Mouse (Mus musculus): ENCODE measurements around the gene 9330159F19Rik. TPM values are rescaled to one million over a fixed set of nuclear protein-coding genes. Genes with fewer than 3 reads are reported as not detected.

9330159F19Rik gene
- polyA plus RNA-seq, 1 experiment from 2014 or later: 0.05 TPM

- no peaks in the 10 kb centered on the region for H3K36me3 ChIP-seq (replicated peaks)
- no peak overlapping the region for H3K4me2 ChIP-seq
- no peak overlapping the region for H3K4me3 ChIP-seq (replicated peaks)
- WGBS (ENCODE audit: insufficient replicate concordance): 57% methylated on average over 1 of the region's 1 CpGs
- no peak overlapping the region for H3K9ac ChIP-seq
- no peak for ATAC-seq (ENCODE audit: insufficient read depth)
- no peaks in the 10 kb centered on the region for H3K4me1 ChIP-seq (replicated peaks)
- no peak overlapping the region for H3K27ac ChIP-seq (replicated peaks)
- H3K9me3 ChIP-seq (replicated peaks): no peaks in the 10 kb centered on the region
- H3K27me3 ChIP-seq: no peaks in the 10 kb centered on the region
Measured at GRCm38 (mm10) chr10:29200609-29201008, 10.8 kb upstream of the 9330159F19Rik start.

GRCm38 (mm10) chr10:29206730-29207129 is 4.7 kb upstream of the 9330159F19Rik start:
- Histone ChIP-seq H3K4me3 (replicated peaks) (no peak overlapping the region), H3K27me3 (no peaks in the 10 kb centered on the region), H3K9me3 (replicated peaks) (no peaks in the 10 kb centered on the region), H3K36me3 (replicated peaks) (no peaks in the 10 kb centered on the region), H3K9ac (no peak overlapping the region), H3K4me1 (replicated peaks) (no peaks in the 10 kb centered on the region), H3K4me2 (no peak overlapping the region), H3K27ac (replicated peaks) (no peak overlapping the region)
- no peak for ATAC-seq (ENCODE audit: insufficient read depth)

GRCm38 (mm10) chr10:29208735-29209134 is 2.7 kb upstream of the 9330159F19Rik start:
- Histone ChIP-seq H3K4me3 (replicated peaks) (no peak overlapping the region), H3K27me3 (no peaks in the 10 kb centered on the region), H3K9ac (no peak overlapping the region), H3K4me1 (replicated peaks) (no peaks in the 10 kb centered on the region), H3K27ac (replicated peaks) (no peak overlapping the region), H3K36me3 (replicated peaks) (no peaks in the 10 kb centered on the region), H3K9me3 (replicated peaks) (no peaks in the 10 kb centered on the region), H3K4me2 (no peak overlapping the region)
- ATAC-seq (ENCODE audit: insufficient read depth): no peak
- WGBS (ENCODE audit: insufficient replicate concordance): 42% methylated on average over 3 of the region's 3 CpGs

- no peak overlapping the region for H3K4me2 ChIP-seq
- no peaks in the 10 kb centered on the region for H3K4me1 ChIP-seq (replicated peaks)
- no peaks in the 10 kb centered on the region for H3K9me3 ChIP-seq (replicated peaks)
- H3K27ac ChIP-seq (replicated peaks): no peak overlapping the region
- no peak overlapping the region for H3K4me3 ChIP-seq (replicated peaks)
- 45% methylated on average over 3 of the region's 3 CpGs for WGBS (ENCODE audit: insufficient replicate concordance)
- no peak for ATAC-seq (ENCODE audit: insufficient read depth)
- no peaks in the 10 kb centered on the region for H3K27me3 ChIP-seq
- no peaks in the 10 kb centered on the region for H3K36me3 ChIP-seq (replicated peaks)
- H3K9ac ChIP-seq: no peak overlapping the region
Measured at GRCm38 (mm10) chr10:29213534-29214100, 2.2 kb downstream of the 9330159F19Rik start.

GRCm38 (mm10) chr10:29216957-29217356 is 5.6 kb downstream of the 9330159F19Rik start:
- WGBS (ENCODE audit: insufficient replicate concordance): 64% methylated on average over 1 of the region's 1 CpGs

GRCm38 (mm10) chr10:29217451-29217850 is 6.0 kb downstream of the 9330159F19Rik start:
- Histone ChIP-seq H3K27me3 (no peaks in the 10 kb centered on the region), H3K4me3 (replicated peaks) (no peak overlapping the region), H3K27ac (replicated peaks) (no peak overlapping the region), H3K36me3 (replicated peaks) (no peaks in the 10 kb centered on the region), H3K4me2 (no peak overlapping the region), H3K4me1 (replicated peaks) (no peaks in the 10 kb centered on the region), H3K9ac (no peak overlapping the region), H3K9me3 (replicated peaks) (no peaks in the 10 kb centered on the region)
- ATAC-seq (ENCODE audit: insufficient read depth): no peak
- WGBS (ENCODE audit: insufficient replicate concordance): 70% methylated on average over 2 of the region's 2 CpGs

More at GRCm38 (mm10) chr10:29216957-29217356, 5.6 kb downstream of the 9330159F19Rik start:
- Histone ChIP-seq H3K4me2 (no peak overlapping the region), H3K27me3 (no peaks in the 10 kb centered on the region), H3K9ac (no peak overlapping the region), H3K9me3 (replicated peaks) (no peaks in the 10 kb centered on the region), H3K4me3 (replicated peaks) (no peak overlapping the region), H3K36me3 (replicated peaks) (no peaks in the 10 kb centered on the region), H3K4me1 (replicated peaks) (no peaks in the 10 kb centered on the region), H3K27ac (replicated peaks) (no peak overlapping the region)
- no peak for ATAC-seq (ENCODE audit: insufficient read depth)

GRCm38 (mm10) chr10:29225329-29225728 is 13.9 kb downstream of the 9330159F19Rik start:
- no peak for ATAC-seq (ENCODE audit: insufficient read depth)
- Histone ChIP-seq H3K27ac (replicated peaks) (no peak overlapping the region), H3K36me3 (replicated peaks) (no peaks in the 10 kb centered on the region), H3K4me1 (replicated peaks) (no peaks in the 10 kb centered on the region), H3K4me3 (replicated peaks) (no peak overlapping the region), H3K4me2 (no peak overlapping the region), H3K27me3 (no peaks in the 10 kb centered on the region), H3K9me3 (replicated peaks) (no peaks in the 10 kb centered on the region), H3K9ac (no peak overlapping the region)
- WGBS (ENCODE audit: insufficient replicate concordance): 65% methylated on average over 4 of the region's 4 CpGs

GRCm38 (mm10) chr10:29231208-29231607 is 19.8 kb downstream of the 9330159F19Rik start:
- 65% methylated on average over 2 of the region's 2 CpGs for WGBS (ENCODE audit: insufficient replicate concordance)
- ATAC-seq (ENCODE audit: insufficient read depth): no peak
- H3K4me1 ChIP-seq (replicated peaks): no peaks in the 10 kb centered on the region

More at GRCm38 (mm10) chr10:29231208-29231607, 19.8 kb downstream of the 9330159F19Rik start:
- no peak overlapping the region for H3K27ac ChIP-seq (replicated peaks)
- H3K27me3 ChIP-seq: no peaks in the 10 kb centered on the region
- no peak overlapping the region for H3K4me3 ChIP-seq (replicated peaks)
- H3K9ac ChIP-seq: no peak overlapping the region
- H3K9me3 ChIP-seq (replicated peaks): no peaks in the 10 kb centered on the region
- no peaks in the 10 kb centered on the region for H3K36me3 ChIP-seq (replicated peaks)
- H3K4me2 ChIP-seq: no peak overlapping the region

Other genes starting within 250 kb of the 9330159F19Rik start
- gene 2310057J18Rik, start 225.3 kb upstream of the 9330159F19Rik start, polyA plus RNA-seq (2015; fragmentation: Nextera tagmentation; extraction: Ambion mirVana): not detected in 2 replicates
- gene Soga3, start 67.8 kb upstream of the 9330159F19Rik start, polyA plus RNA-seq (2015; fragmentation: Nextera tagmentation; extraction: Ambion mirVana): 0.08 and 0.10 TPM in 2 replicates
- not detected in 2 replicates for gene Gm49353, start 12.7 kb upstream of the 9330159F19Rik start, polyA plus RNA-seq (2015; fragmentation: Nextera tagmentation; extraction: Ambion mirVana)
- gene Echdc1, start 101.6 kb downstream of the 9330159F19Rik start, polyA plus RNA-seq (2015; fragmentation: Nextera tagmentation; extraction: Ambion mirVana): 17.6 and 20.1 TPM in 2 replicates
- gene Rnf146, start 150.8 kb downstream of the 9330159F19Rik start, polyA plus RNA-seq (2015; fragmentation: Nextera tagmentation; extraction: Ambion mirVana): 14.1 and 15.1 TPM in 2 replicates

All from liver, embryonic 15.5 days (tissue).